Mouse (Mus musculus) brain, embryonic 14.5 days (tissue): Measurements from ENCODE around the gene Gas2l3. TPM values are rescaled to one million over a fixed set of nuclear protein-coding genes. Genes with fewer than 3 reads are reported as not detected.
A peak's percentile ranks its signal among the peaks of the same experiment; 100 is the strongest.

Experiments used
- DNase-seq: peaks from one replicate; pipeline ENCODE4 v3.0.0-alpha.2; 2011; ENCODE audit warnings: low read depth
- CTCF ChIP-seq: fragments of 200-500 bp; IDR thresholded peaks from 2 replicates; pipeline ENCODE4 v1.5.1; 2012; ENCODE audit warnings: inconsistent platforms, mild to moderate bottlenecking, moderate library complexity, borderline replicate concordance; ENCODE audit not compliant: insufficient read depth, insufficient read length; ENCODE audit errors: extremely low read depth
- POLR2A ChIP-seq: fragments of 200-500 bp; IDR thresholded peaks from 2 replicates; pipeline ENCODE4 v1.6.1; 2012; ENCODE audit warnings: mild to moderate bottlenecking, inconsistent platforms, borderline replicate concordance; ENCODE audit not compliant: poor library complexity, insufficient read depth, insufficient read length, severe bottlenecking; ENCODE audit errors: extremely low read depth
- polyA plus RNA-seq: library from polyadenylated mRNA; depleted of rRNA; stranded (reverse); fragments of >200 nt; gene quantifications from 2 replicates; pipeline ENCODE4 v1.2.3, GENCODE M21; 2012

Gene Gas2l3
- polyA plus RNA-seq, 1 experiment: 3.6 TPM

- no peak for TF ChIP-seq POLR2A
- no peak for TF ChIP-seq CTCF
Measured at GRCm38 (mm10) chr10:89407551-89407950, 36.2 kb downstream of the Gas2l3 start.

DNA sequence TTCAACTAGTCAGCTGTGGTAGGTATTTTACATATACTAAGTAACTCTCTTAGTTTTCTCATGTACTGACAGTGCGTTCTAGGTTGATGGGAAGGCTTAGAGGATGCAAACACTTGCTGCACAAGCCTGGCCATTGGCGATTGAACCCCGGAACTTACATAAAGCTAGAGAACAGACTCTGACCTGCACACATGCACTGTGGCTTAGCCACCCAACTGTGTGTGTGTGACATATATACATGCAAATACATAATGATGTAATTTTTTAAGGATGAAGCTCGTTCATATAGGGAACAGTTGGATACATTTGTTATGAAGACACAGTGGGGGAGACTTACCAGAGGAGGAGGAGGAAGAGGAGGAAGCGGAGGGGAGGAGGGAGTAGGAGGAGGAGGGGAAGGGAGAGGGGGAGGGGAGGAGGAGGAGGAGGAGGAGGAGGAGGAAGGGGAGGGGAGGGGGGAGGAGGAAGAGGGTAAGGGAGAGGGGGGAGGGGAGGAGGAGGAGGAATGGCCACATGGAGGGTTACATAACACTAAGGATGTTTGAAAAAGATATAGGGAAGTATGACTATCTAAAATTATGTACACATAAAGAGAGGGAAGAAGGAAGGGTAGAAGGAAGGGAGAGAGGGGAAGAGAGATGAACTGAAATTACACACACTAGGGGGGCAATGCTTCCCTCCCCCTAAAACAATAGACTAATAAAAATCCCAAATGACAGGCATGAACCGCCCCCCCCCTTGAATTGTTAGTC lies 36.9 kb downstream of the Gas2l3 start:
- TF ChIP-seq CTCF (no peak), POLR2A (no peak)

More at GRCm38 (mm10) chr10:89407551-89407950, 36.2 kb downstream of the Gas2l3 start:
- DNase-seq: no peak

GRCm38 (mm10) chr10:89404936-89405335 lies 38.8 kb downstream of the Gas2l3 start:
- TF ChIP-seq POLR2A (no peak), CTCF (no peak)

More for the DNA sequence above, 36.9 kb downstream of the Gas2l3 start:
- DNase-seq: no peak

DNA sequence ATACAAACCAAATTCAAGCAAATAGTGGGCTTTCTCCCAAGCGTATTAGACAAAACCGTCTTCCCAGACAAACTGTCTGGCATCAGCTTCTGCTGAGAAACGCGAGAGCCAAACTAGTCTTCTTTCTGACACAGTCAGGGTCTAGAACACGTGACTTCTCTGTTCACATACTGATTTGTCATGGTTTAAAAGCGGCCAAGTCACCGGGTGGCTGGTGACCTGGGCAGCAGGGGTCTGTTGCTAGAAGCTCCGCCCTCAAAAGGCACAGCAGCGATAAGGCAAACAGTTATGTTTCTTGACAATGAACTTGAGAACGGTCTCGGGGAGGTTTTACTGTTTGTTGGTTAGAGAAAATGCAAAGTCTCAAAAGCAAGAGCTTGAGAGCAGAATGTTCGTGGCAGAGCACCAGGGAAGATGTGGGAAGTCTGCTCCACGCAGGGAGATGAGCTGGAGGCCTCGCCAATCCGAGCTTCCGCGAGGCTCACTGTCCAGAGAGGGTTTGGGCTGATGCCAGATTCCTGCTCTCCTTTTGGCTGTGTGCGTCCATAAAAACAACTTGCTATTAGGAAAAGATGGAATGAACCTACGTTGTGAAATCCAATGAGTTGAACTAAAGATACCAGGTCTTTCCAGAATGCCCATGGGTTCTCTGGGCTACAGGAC lies 43.0 kb downstream of the Gas2l3 start:
- DNase-seq: no peak

More at GRCm38 (mm10) chr10:89404936-89405335, 38.8 kb downstream of the Gas2l3 start:
- DNase-seq: no peak

GRCm38 (mm10) chr10:89395823-89396222 lies 47.9 kb downstream of the Gas2l3 start:
- TF ChIP-seq POLR2A (no peak), CTCF (peak; percentile 57)
- DNase-seq: peak; percentile 77

More for the DNA sequence above, 43.0 kb downstream of the Gas2l3 start:
- no peak for TF ChIP-seq POLR2A
- TF ChIP-seq CTCF: no peak

- TF ChIP-seq POLR2A (no peak), CTCF (no peak)
Measured at GRCm38 (mm10) chr10:89395321-89395720, 48.4 kb downstream of the Gas2l3 start.

DNA sequence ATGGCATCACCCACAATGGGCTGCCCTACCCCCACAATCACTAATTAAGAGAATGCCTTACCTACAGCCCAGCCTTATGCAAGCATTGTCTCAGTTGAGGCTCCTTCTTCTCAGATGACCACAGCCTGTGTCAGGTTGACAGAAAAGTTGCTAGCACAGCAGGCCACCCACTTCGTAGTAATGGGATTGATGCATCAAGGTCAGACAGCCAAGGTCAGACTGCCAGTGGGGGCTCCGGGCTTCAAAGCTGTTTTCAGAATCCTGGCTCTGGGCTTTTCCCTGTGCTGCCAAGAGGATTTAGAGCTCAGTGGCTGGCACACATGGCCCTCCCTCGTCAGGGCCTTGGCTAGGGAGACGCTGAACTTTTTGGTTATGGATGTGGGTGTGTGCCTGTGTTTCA lies 51.1 kb downstream of the Gas2l3 start:
- TF ChIP-seq CTCF (no peak), POLR2A (no peak)
- DNase-seq: peak; percentile 19

More at GRCm38 (mm10) chr10:89395321-89395720, 48.4 kb downstream of the Gas2l3 start:
- DNase-seq: no peak

DNA sequence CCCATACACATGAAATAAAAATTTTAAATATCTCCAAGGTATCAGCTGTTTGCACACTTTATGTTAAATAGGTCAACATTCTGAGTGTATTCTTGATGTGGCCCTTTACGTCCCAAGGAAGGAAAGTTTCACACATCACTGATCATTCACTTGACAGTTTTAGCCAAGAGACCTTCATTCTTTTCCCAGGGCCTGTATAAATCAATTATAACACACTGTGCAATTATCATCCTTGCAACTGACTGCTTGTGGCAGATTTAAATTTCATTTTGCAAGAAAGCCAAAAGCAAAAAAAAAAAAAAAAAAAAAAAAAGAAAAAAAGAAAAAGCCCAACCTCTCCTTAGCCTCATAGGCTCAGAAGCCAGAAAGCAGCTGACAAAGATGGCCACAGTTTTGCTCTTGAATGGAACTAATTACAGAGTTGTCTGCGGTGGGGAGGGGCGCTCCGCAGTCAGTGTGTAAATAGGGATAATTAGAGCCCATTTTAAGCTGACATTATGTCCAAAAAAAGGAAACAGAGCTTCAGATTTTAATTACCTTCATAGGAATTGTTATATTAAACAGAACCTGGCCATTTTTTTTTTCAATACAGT lies 52.1 kb downstream of the Gas2l3 start:
- peak; percentile 77 for DNase-seq

GRCm38 (mm10) chr10:89386461-89386860 lies 57.3 kb downstream of the Gas2l3 start:
- TF ChIP-seq CTCF (no peak), POLR2A (no peak)
- no peak for DNase-seq

More for the DNA sequence above, 52.1 kb downstream of the Gas2l3 start:
- TF ChIP-seq CTCF (no peak), POLR2A (no peak)

- TF ChIP-seq CTCF (peak; percentile 86), POLR2A (no peak)
- peak; percentile 86 for DNase-seq
Measured at GRCm38 (mm10) chr10:89383462-89383861, 60.3 kb downstream of the Gas2l3 start.

- TF ChIP-seq POLR2A: no peak
- TF ChIP-seq CTCF: no peak
- no peak for DNase-seq
Measured at GRCm38 (mm10) chr10:89377750-89378149, 66.0 kb downstream of the Gas2l3 start.
